Mouse (Mus musculus): ENCODE data around the gene Mthfr.

Mthfr gene

DNA sequence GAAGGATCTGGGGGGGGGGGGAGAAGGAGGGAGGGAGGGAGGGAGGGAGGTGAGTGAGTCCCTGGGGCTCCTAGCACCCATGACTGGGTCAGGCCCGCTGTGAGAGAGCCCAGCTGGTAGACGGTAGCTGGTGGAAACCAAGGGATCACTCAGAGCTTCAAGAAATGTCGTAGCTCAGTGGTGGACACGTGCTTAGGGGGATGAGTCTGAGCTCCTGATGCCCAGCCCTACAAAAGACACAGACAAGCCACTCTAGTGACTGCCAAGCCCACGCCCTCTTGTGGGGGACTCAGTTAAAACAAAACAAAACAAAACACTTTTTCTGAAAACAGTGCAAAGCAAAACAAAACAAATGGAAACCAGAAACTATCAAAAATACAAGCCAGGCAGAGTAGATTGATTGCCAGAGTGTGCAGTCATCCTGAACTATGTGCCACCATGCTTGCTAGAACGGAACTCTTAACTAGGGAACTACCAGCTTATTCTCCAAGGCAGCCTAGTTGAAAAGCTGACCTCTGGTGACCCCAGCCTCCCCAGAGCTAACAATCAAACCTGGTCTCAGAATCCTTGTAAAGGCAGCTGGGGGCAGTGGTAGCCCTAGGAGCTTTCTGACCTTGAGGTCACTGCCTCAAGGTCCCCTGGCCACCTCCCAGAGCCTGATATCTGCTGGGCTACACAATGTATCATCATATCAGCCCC, 27.0 kb downstream of the Mthfr start:
- DNase-seq (ENCODE audit: low read depth) = peak; percentile 32

DNA sequence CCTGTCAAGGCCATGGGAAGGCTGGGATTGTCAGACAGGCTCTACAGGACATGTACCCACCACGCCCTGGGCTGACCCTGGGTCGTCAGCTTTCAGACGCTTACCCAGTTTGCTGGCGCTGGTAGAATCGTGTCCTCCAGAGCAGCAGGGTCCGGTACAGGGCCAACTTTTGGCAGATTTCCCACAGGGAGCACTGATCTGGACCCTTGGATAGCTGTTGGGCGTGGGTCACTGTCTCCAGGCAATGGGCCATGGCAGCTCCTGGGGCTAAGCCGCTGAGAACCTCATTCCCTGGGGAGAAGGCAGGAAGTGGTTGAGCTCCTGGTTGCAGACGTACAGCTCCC, 27.5 kb downstream of the Mthfr start:
- no peak for DNase-seq (ENCODE audit: low read depth)

DNA sequence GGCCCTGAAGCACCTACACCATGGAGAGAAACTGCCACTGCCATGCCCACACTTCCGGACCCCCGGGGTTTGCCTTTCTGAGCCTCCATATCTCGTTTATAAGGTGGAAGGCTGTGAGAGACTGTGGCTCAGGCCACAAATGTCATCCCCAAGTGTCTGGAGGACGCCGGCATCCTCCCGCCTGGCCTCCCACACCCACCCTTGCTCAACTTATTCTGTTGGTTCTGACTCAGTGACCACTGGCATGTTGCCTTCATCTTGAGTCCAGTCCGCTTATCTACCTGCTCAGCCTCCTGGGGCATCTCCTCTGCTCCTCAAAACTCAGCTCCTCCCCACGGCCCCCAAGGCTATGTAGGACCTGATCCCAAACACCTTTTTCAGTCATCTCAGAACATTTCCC, 28.5 kb downstream of the Mthfr start:
- DNase-seq (ENCODE audit: low read depth) = no peak

DNA sequence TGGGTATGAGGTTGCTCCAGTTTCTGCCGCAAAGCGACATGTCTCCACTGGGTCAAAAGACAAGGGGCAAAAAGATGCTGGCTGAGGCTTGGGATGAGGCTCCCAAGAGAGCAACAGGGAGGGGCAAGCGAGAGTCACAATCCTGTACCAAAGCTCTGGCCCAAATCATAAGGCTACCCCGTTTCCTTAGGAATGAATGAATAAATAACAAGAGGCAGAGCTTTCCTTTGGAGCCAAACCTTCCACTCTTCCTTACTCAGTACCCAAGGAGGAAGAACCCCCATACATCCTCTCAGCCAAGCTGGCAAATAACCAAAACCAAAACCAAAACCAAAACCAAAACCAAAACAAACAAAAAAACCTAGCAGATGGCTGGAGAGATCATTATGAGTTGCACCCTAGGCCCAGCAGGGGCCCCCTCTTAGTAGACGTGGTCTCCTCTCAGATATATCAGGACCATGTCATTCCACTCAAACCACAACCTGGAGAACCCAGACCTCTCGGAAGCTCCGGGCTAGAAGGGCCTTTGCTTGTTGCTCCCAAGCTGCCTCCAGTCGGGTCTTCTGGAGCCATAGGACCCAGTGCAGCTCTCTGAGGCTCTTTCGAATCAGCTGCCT, 30.8 kb downstream of the Mthfr start:
- DNase-seq (ENCODE audit: low read depth) = peak; percentile 72

- no peak for DNase-seq (ENCODE audit: low read depth)
Measured at GRCm38 (mm10) chr4:148071508-148071907, 32.6 kb downstream of the Mthfr start.

DNA sequence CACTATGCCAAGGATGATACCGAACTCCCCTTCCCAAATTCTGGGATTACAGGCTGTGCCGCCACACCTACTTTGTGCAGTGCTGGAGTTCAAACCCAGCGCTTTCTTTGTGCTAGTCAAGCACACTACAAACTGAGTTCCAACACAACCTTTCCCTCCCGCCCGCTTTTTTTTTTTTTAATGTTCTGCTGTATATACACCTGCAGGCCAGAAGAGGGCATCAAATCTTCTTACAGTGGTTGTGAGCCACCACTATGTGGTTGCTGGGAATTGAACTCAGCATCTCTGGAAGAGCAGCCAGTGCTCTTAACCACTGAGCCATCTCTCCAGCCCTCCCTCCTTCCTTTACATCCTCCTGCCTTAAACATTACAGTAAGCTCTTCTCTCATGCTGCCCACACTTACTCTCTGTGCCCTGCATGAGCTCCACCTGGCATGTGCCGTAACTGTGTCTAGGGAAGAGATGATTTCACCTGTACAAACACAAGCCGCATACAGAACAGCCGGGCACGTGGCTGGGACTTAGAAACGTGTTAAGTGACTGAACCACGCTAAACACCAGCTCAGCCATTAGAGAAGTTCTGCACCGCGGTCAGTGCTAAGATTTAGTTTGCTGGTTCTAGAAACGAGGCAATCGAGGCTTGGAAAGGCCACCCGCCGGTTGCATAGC, 35.8 kb downstream of the Mthfr start:
- peak; percentile 65 for DNase-seq (ENCODE audit: low read depth)

DNA sequence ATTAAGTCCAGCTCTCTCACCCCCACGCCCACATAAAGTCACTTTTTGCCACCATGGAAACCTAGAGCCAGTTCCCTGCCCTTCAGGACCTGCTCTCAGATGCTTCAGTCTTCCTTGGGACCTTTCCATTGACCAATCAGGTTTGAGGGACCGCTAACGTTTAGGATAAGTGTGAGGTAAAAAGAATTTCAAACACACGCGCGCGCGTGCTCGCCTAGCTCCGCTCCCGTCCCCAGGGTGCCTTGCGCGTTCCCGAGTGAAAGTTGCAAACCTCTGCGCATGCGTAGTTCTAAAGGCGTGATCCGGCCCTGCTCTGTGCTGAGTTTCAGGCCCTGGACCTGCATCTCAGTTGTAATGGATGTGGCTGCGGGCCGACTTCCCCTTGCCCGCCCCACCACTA, 36.4 kb downstream of the Mthfr start:
- peak; percentile 81 for DNase-seq (ENCODE audit: low read depth)

DNA sequence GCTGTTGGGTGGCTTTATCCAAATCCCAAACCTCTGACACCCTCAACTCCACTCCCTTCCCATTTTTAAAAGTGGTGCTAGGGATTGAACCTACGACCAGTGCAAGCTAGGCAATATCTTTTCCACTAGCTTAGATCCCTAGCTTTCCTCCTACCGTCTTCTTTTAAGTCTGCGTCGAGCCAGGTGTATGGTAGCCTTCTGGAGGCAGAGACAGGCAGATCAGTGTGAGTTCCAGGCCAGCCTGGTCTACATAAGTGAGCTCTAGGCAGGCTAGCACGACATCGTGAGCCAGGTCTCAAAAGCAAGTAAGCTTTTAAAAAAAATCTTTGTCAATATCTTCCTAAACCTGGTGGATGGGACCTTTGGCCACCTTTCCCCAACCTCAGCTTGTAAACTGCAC, 37.0 kb downstream of the Mthfr start:
- DNase-seq (ENCODE audit: low read depth) = no peak

- DNase-seq (ENCODE audit: low read depth) = no peak
Measured at GRCm38 (mm10) chr4:148079212-148079611, 40.3 kb downstream of the Mthfr start.

- no peak for DNase-seq (ENCODE audit: low read depth)
Measured at GRCm38 (mm10) chr4:148079944-148080596, 41.2 kb downstream of the Mthfr start.

DNA sequence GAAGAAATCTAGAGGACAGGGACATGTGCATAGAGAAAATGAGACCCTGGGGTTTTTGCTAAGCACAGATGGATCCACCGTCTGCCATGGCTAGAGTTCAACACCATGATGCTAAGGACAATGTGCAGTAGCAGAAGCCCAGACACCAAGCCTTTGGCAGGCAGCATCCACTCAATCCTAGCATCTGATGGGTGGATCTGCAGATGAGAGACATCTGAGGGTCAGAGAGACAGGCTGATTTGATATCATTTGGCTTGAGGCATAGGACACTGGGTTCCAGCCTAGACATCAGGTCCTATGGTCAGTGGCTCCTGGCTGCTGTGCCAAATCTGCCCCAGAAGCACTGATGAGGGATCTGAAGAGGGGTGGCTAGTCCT, 41.7 kb downstream of the Mthfr start:
- DNase-seq (ENCODE audit: low read depth) = no peak

- no peak for DNase-seq (ENCODE audit: low read depth)
Measured at GRCm38 (mm10) chr4:148081201-148081600, 42.3 kb downstream of the Mthfr start.

GRCm38 (mm10) chr4:148082257-148083044, 43.6 kb downstream of the Mthfr start:
- DNase-seq (ENCODE audit: low read depth) = peak; percentile 79

GRCm38 (mm10) chr4:148083176-148083899, 44.5 kb downstream of the Mthfr start:
- no peak for DNase-seq (ENCODE audit: low read depth)

DNA sequence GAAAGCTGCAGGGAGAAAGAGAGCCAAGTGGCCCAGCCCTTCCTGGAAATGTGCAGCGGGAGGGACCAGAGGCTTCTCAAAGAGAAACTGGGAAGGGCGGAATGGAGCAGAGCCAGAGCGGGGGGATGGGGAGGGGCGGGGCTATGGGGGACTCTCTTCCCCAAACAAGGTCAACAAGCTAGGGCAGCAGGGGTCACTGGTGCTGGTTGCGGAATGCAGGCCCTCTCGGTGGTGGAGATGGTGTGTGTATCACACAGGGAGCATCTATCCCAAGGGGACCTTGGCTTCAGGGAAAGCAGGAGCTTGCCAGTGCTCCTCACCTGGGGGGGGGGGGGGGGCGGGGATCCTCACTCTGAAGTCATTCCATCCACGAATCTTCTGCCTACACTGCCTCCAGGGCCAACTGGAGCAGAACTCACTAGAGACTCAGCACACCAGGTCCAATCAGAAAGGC, 45.4 kb downstream of the Mthfr start:
- no peak for DNase-seq (ENCODE audit: low read depth)

DNA sequence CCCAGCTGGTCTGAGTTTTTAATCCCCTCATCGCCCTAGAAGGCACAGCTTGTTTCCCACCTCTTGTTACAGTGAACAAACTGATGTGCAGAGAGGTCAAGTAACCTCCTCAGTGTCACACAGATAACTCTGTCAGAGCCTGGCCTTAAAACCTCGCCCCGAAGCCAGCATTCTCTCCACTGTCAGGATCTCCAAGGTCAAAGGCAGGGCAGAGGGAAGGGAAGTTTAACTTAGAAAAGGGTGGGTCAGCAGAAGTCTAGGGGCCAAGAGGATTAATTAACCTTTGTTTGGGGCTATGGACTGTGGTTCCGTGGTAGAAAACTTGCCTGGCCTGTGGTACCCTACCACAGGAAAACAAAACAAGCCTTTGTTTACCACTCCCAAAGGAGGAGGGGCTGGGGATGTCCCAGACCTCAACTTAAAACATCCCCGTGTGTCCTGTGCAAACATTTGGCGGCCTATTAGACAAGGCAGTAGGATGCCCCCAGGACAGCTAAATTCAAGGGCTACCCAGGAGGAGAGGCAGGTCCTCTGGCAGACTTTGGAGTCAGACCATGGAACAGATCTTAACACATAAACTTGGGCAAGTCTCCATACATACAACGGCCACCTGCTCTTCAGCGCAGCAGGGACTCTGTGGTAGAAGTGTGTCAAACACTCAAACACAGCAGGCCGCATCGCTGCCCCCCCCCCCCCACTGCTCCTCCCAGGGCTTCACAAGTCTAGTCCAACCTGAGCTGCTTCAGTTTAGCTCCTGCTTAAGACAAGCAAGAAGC, 46.4 kb downstream of the Mthfr start:
- DNase-seq (ENCODE audit: low read depth) = no peak

DNA sequence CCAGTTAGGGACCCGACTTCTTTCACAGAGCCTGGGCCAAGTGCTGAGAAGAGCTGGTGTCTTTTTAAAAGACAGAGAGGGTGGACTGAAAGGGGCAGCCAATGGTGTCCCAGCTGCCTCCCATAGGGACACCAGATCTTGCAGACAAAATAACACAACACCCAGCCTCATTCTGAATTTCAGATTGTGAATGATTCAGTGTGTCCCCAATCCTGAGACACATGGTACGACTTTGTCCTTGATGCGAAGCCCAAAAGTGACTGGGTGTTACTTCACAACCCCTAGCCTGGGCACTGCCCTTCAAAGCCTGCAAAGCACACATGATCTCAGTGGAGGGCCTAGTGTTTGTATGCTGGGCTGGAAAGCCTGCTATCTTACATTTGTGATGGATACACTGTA, 47.0 kb downstream of the Mthfr start:
- DNase-seq (ENCODE audit: low read depth) = no peak

DNA sequence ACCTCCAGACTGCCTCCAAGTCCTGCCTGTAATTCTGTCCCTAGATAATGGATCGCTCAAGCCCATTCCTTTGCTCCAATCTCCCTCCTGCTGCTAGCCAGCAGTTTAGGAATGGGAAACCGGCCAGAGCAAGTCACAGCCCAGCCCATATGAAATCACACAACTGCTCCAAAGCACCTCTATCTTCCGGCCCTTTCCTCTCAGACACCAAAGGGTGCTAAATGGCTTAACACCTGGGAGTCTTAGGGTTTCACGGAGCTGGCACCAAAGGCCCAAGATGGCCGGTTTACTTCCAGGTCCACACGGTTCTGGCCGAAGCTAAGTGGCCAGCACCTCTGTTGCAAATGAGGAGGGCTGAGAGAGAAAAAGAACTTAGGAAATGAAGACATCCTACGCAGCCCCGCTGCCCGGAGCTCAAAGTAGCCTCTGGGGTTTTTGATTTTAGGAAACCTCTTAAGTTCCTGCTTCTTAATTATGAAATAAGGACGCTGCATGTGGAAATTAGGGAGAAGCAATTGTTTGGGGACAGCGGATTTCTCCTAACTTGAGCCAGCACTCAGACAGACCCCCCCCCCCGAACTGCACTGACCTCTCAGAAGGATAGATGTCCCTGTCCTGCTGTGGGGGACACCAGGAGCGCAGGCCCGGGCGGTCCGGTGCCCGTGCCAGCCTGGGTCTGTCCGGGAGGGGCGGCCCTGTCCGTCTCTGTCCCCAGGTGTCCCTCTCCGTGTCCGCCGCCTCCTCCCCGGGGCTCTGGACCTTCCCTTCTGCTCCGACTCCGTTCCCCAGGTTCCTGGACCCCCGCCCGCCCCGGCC, 48.4 kb downstream of the Mthfr start:
- DNase-seq (ENCODE audit: low read depth) = peak; percentile 32

GRCm38 (mm10) chr4:148087907-148088527, 49.1 kb downstream of the Mthfr start, which contains the start of gene Agtrap:
Gene Agtrap, minus strand, starts transcription at chr4:148088031.
- peak; percentile 91 for DNase-seq (ENCODE audit: low read depth)

Data from induced T-regulatory cell, adult 2 months (primary cell).